Mouse (Mus musculus): Measurements from ENCODE around the gene Cks1b. TPM values are rescaled to one million over a fixed set of nuclear protein-coding genes. Genes with fewer than 3 reads are reported as not detected.

Gene Cks1b
- polyA plus RNA-seq, 1 experiment: 50.9 TPM

DNA sequence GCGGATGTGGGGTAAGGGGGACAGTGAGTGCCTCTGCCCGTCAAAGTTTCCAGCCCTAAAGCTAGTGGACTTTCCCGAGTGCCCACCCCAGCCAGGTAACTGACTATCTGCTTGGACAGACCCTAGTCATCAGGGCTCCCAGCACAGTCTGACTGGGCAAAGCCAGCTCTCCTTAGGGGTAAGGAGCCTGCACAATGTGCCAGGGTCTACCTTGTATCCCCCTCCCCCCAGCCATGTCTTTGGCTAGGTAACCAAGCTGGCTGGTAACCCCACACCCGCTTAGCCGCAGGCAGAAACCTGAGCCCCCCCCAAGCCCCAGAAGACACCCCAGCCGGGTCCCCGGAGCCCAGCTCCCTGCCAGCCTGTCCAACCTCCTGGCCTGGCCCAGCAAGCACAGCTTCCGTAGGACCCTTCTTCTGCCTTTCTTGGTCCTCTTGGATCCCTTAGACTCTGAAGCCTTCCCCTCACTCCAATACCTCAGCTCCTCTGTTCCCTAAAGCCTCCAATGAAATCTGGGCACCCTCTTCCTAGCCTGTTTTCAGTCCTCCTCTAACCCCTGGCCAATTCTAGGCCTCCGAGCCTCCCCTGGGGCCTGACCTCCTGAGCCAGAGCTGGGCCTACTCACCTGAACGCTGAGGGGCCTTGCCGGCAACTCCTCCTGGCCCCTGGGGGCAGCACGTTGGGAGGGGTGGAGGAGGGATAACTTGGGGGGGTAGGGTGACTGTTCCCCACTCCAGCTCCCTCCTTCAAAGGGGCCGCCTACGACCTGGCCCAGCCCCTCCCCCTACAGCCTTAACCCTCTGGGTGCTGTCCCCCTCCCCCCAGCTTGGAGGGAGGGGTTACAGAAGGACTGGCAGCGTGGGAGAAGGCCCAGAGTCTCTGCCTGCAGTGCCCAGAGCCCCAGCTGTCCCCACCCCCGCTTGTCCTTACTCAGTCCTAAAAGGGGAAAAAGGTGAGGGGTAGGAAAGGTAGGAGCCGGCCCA is 31.5 kb downstream of the Cks1b start:
- no peak for DNase-seq (ENCODE audit: low read depth, low spot score)
- WGBS: 56% methylated on average over 17 of the region's 17 CpGs

- DNase-seq (ENCODE audit: low read depth, low spot score): no peak
- 60% methylated on average over 11 of the region's 11 CpGs for WGBS
These were observed 32.7 kb downstream of the Cks1b start for GRCm38 (mm10) chr3:89385451-89385850.

DNA sequence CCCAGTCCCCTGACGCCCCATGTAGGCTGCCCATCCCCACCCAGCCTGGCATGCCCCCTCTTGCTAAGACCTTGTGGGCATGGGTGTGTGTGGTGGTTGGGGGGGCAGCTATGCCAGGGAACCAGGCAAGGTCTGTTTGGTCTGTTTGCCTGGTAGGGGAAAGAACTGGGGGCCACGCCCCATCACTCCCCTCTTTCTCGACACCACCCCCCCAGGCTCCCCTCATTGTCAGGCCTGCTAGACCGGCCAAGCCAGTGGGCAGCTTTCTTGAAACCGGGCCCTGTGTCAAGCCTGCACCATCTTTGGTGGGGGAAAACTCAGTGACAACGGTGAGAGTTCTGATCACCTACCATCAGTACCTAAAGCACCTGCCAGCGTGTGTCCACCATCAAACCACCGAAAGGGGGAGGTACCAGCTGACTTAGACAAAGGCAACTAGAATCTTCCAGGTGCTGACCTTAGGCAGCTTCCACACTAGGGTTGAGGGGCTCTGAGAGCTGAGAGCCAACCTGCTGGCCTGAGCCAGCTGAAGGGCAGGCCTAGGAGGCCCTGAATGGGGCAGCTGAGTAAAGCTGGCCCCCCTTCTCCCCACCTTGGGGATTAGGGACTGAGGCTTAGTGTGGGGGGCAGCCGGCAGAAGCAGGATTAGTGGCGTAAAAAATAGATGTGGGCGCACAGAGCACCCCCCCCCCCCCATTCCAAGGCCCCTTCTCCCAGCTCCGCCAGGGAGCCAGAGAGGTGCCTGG is 33.7 kb downstream of the Cks1b start:
- DNase-seq (ENCODE audit: low read depth, low spot score): no peak
- 47% methylated on average over 12 of the region's 12 CpGs for WGBS

DNA sequence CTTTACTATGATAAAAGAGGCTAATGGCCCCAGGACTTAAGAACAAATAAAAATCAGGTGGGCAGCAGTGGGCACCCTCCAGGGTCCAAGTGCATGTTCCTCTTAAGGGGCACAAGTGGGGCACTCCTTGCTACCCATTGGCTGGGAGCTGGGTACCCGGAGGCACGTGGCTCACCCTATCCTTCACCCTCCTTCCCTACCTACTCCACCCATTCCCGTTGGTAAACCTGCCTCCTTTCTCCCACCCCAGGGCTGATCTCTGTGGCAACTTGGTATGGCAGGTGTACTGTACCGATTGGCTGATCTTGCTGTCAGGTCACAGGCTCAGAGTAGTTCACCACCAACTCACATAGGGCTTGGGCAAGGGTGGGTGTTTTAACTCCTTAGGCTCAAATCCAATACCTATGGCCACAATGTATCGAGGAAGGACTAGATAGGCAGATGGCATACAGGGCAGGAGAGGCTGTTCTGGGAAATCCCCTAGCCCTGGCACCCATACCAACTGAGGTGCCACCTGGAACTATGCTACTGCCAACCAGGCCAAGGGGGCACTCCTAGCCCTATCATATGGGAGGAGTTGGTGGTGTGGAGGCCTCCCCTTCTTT is 34.4 kb downstream of the Cks1b start:
- DNase-seq (ENCODE audit: low read depth, low spot score): no peak

DNA sequence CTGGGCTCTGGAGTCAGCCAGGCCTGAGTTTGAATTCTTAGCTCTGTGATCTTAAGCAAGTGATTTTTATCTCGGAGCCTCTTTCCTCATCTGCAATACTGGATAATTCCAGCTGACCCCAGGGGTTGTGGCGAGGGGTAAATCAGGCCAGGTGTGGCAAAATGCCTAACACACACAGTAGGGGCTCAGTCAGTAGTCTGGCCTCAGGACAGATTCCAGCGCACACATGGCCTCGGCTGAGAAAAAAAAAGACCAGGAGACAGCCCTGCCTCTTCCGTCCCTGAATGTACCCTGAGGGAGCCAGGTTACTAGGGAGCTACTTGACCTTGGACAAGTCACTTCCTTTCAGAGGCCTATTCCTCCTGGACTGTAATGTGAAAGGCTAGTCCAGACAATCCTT is 35.2 kb downstream of the Cks1b start:
- 76% methylated on average over 5 of the region's 5 CpGs for WGBS
- DNase-seq (ENCODE audit: low read depth, low spot score): no peak

More for the DNA sequence above, 34.4 kb downstream of the Cks1b start:
- 38% methylated on average over 5 of the region's 5 CpGs for WGBS

DNA sequence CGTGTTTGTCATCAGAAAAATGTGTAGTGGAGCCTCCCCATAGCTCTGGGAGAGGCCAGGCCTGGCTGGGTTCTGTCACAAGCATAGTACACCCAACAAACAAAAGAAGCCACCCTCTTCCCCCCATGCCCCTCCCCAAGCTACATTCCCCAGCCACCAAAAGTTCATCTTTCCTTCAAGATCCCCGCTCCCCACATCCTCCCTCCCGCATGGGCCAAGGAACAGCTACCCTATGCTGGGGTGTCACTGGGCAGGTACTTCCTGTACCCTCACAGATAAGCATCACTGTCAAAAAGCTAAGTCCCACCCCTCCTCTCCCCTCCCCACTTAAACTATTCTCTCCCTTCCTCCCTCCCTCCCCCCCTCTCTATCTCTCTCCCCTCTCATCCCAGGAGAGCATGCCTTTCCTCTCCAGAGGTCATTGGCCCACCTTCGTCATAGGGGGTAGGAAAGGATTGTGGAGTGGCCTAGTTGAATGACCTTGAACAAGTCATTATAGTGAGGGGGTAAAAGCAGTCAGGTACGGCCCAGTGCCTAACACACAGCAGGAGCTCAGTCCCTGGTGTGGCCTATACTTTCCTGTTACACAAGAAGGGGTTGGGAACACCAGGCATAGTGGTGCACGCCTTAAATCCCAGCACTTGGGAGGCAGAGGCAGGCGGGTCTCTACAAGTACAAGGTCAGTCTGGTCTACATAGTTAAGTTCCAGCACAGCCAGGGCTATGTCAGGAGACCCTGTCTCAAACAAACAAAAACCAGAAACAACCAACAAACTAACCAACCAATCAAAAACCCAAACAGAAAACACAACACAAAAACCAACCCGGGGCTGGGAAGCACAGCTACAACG is 35.9 kb downstream of the Cks1b start:
- 86% methylated on average over 9 of the region's 9 CpGs for WGBS
- DNase-seq (ENCODE audit: low read depth, low spot score): no peak

DNA sequence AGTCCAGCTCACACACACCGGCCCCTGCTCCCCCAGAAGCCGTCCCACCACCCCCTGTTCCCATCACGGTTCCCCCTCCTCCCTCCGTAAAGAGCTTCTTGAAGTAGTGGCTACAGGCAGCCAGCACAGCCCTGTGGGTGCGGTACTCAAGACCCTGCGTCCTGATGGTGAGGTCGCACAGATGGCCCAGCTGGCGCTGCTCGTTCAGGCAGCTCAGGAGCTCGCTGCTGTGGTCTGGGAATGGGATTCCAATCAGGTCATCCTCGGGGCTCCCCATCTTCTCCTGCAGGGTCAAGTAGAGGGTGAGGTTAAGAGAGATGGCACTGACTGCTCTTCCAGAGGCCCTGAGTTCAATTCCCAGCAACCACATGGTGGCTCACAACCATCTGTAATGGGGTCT is 37.0 kb downstream of the Cks1b start:
- WGBS: 86% methylated on average over 11 of the region's 11 CpGs
- no peak for DNase-seq (ENCODE audit: low read depth, low spot score)

GRCm38 (mm10) chr3:89380711-89381110 is 37.5 kb downstream of the Cks1b start:
- DNase-seq (ENCODE audit: low read depth, low spot score): no peak
- 92% methylated on average over 18 of the region's 18 CpGs for WGBS

GRCm38 (mm10) chr3:89380291-89380690 is 37.9 kb downstream of the Cks1b start:
- no peak for DNase-seq (ENCODE audit: low read depth, low spot score)
- WGBS: 89% methylated on average over 14 of the region's 14 CpGs

DNA sequence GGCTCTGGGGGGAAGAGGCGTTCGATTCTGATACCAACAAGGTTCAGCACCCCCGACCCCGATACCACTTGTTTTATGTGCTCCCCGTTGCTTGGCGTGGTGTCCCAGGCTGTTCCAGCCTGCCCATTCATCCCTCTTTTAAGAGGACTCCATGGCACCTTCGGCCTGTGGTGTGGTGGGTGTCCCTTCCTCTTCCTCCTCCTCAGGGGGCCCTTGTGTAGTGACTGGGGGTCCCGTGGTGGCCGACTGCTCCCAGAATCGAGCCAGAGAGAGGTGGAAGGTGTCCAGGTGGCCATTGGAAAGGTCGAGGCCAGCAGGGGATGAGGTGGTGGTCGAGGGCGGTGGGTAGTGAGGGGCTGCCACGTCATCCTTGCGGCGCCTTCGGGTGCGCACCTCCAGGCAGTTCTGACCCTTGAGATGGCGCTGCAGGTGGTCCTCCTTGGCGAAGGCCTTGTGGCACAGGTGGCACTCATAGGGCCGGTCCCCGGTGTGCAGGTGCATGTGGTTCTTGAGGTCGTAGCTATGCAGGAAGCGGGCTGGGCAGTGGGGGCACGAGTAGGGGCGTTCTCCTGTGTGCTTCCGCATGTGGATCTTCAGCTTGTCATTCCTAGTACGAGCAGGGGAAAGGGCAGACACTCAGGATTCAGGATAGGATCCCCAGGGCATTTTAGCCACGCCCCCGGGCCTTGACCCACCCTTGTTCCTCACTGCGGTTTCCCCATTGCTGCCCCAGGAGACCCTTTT is 38.6 kb downstream of the Cks1b start:
- WGBS: 77% methylated on average over 31 of the region's 31 CpGs
- DNase-seq (ENCODE audit: low read depth, low spot score): no peak

DNA sequence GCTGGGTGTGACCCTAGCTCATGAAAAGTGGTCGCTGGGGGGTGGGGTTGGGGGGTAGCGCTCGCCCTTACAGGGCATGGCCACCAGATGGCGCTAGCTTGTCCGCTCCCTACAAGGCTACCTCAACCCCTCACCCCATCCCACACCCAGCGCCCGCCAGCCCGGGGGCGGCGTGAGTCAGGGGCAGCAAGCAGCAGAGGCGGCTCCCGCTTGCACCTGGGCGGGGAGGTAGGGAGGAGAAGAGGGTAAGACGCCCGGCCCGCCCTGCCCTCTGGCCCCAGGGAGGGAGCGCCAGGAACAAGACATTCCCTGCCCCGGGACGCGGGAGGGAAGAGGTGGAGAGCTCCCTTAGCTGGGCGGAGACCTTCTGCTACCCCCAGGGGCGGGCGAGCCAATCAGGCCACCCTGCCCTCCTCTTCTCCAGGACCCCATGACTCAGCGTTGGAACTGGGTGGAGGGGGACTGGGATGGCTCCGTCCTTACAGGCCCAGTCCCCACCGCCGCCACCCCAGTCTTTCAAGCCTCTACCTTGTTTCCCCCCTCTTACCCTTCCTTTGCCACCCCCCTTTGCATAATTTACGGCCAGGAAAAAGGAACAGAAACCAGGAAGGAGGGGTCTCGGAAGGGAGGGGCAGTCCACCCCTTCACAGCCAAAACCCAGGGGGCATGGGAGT is 39.7 kb downstream of the Cks1b start:
- no peak for DNase-seq (ENCODE audit: low read depth, low spot score)
- WGBS: 5% methylated on average over 29 of the region's 29 CpGs

DNA sequence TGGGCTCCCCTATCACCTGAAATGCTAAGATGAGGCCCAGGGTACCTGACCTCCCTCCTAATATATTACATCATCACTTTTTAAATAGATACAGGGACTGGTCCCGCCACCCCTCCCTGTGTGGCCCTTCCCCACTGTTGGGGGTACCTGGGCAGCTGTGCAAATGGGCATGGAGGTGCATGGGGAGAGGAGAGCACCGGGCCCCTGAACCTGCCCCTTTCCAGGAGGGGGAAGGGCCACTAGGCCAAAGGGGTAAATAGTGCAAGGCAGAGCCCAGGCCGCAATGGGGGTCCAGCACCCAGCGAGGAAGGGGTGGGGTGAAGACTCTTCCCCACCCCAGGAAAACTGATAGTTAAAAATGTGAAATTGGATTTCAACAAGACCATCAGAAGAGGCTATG is 40.4 kb downstream of the Cks1b start:
- 77% methylated on average over 4 of the region's 4 CpGs for WGBS
- no peak for DNase-seq (ENCODE audit: low read depth, low spot score)

DNA sequence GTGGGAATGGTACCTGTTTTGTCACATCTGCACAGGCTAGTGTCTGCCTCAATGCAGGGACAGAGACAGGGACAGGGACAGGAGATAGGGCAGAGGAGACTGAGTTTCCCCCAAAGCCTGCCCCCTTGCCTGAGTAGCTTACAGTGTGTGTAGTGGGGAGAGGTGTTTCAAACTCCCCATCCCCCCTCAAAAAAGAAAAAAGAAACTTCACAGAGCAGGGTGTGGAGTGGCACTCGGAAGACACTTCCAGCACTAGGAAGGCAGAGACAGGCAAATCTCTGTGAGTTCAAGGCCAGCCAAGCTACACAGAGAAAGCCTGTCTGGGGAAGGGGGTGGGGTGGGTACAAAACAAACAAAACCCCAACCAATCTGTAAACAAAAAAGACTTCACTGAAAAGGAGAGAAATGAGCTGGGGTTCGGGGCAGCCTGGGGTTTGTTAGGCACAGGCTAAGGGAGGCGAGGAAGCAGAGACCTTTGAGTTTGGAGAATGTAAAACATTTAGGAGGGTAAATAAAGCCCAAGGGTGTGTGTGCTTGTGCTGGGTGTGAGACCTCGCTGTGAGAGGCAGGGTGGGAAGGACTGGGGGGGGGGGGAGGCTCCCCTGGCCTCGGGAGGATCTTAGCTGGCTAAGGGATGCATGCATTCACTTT is 44.5 kb downstream of the Cks1b start:
- 17% methylated on average over 5 of the region's 5 CpGs for WGBS
- no peak for DNase-seq (ENCODE audit: low read depth, low spot score)

GRCm38 (mm10) chr3:89367338-89367737 is 50.8 kb downstream of the Cks1b start:
- DNase-seq (ENCODE audit: low read depth, low spot score): no peak
- 48% methylated on average over 11 of the region's 11 CpGs for WGBS

DNA sequence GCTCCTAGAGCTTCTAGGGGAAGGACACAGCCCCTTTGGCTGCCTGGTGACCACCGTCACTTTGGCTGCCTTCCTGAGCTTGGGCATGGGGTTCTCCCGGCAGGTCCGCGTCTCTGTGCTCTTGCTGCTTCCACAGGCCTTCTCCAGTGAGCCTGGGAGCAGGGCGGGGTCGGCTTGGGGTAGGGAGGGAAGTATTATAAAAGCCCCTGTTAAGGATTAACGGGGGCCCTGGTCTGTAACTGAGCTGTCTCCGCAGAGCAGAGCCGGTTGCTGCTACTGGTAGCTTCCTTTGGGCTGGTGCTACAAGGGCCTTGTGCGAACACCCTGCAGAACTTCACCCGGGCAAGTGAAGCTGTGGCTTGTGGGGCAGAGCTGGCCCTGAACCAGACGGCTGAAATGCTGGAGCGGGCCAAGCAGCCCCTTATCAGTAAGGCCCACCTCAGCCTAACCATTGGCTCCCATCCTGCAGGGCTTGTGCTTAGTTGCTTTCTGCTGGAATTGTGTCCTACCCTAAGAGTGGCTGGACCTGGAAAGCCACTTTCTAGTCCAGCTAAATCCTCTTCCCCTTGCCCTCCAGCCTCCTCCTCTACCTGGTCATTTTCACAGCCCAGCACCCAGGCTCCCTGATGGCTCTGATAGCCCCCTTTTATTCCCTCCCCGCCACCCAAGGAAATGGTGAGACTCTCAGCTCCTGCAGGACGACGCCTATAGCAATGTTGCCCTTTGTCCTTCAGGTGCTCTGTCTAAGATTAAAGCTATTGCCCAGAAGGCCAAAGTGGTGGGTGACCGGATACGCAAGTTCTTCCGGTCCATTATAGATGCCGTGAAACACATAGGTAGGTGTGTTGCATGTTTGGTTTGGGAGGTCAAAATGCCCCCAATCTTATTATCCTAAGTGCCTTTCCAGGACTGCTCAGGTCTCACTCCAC is 52.4 kb downstream of the Cks1b start:
- no peak for DNase-seq (ENCODE audit: low read depth, low spot score)
- 51% methylated on average over 20 of the region's 20 CpGs for WGBS

Data from large intestine, adult 2 months (tissue).